Mouse (Mus musculus) ovary, postnatal 14 days (tissue): Measurements from ENCODE around the gene Qprt.
"Not testable (repeated sequence)": the region's sequence is repeated elsewhere in the genome, so short reads cannot be mapped to it uniquely, and the experiment has no call there.

ENCODE experiments used
- DNase-seq: peaks from one replicate; pipeline ENCODE4 v3.0.0; 2022; ENCODE audit warnings: low spot score

Gene Qprt

GRCm38 (mm10) chr7:127096456-127096855 lies 25.6 kb downstream of the Qprt start:
- DNase-seq = no peak

- no peak for DNase-seq
These were observed 28.1 kb downstream of the Qprt start for GRCm38 (mm10) chr7:127093914-127094313.

DNA sequence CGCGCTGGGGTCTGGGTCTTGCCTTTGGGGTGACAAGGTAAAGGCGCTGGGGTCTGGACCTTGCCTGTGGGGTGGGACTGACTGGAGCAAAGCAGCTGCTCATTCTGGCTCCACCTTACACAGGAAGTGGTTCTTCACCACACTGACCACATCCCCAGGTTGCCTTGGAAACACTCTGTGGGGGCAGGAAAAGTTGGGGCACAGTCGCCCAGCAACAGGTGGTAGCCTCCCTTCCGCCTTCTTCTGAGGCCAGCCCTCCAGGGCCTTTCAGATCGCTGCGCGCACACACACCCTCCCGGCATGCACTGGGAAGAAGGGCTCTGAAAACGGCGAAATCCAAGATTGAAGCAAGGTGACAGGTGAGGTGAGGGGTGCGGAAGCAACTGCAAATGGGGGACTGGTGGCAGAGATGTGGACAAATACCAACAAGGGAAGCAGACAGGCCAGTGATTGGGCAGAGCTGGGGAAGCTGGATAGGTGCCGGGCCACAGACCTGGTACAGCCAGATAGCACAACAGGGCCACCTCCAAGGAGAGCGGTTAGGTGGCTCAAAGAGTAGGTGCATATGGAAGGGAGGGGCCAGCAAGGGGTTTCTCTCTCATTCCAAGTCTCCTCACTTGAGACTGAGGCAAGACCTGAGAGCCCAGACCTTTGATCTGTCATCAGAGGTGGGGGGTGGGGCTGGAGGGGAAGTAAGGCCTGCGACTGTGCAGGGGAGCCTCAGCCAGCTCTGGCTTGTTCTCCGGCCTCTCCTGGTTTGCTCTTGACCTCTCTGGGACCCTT lies 30.7 kb downstream of the Qprt start, which contains the start of gene AI467606:
Gene AI467606 (plus strand): TSS at position 246 of the 783 bp plus-strand sequence.
- peak; percentile 29 for DNase-seq

DNA sequence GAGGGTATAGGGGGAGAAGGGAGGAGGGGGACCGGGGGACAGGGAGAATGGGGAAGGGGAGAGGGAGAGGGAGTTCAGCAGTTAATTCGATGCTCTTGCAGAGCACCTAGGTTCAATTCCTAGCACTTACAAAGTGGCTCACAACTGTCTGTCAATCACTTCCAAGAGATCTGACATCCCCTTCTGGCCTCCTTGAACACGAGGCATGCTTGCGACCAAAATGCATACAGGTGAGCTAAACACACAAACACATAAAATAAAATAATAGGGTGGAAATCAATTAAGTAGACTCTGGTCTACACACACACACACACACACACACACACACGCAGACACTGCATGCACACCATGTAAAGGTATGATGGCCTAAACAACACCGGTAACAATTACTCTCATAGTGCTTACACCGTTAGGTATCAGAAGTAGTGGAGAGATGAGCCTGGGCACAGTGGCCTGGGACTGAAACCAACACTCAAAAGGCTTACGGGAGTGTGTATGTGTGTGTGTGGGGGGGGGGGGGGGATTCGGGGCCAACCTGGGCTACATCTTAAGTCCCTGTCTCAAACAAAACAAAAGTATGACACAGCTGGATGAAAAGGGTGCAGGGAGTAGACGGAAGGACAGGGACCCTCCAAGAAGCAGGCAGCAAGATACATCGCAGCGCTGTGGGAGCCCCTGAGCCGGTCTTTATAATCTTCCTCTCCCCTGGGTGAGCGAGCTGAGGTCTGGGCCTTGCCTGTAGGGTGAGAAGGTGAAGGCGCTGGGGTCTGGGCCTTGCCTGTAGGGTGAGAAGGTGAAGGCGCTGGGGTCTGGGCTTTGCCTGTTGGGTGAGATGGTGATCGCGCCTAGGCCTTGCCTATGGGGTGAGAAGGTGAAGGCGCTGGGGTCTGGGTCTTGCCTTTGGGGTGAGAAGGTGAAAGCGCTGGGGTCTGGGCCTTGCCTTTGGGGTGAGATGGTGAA lies 31.6 kb downstream of the Qprt start:
- DNase-seq = no peak

DNA sequence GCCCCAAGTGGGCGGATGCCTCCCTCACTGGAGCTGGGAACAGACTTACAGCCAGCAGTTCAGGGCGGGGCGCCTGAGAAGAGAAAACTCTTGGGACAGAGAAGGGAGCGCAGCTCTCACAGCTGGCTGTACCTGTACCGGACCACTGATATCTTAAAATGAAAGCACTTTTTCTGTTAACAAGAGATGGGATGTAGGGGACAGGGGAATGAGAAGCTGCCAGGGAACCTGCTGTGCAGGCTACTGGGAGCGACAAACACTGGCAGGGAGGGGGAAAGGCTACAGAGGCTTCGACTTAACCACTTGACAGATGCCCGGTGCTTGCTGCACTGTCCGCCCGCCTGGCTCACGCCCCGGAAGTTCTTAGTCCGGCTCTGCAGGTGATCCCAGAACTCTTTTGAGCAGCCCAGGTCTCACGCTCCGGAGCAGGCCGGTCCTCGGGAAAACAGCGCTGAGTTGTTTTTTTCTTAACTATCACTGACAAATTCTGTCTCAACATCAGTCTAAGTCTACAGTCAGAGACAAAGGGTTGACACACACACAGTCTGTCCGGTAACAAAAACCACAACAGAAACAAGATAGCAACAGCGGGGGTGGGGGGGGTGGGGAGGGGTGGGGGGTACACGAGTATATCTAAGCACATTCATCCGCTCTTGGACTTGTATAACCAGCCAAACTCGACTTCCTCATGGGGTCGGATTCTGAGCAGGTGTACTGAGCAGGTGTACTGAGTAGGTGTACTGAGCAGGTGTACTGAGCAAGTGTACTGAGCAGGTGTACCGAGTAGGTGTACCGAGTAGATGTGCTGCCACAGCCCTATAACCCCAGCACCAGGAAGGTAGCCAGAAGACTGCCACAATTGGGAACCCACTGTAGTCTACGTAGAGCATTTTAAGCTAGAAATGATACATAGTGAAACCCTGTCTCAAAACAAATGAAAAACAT lies 32.9 kb downstream of the Qprt start:
- DNase-seq = no peak

GRCm38 (mm10) chr7:127088083-127088482 lies 33.9 kb downstream of the Qprt start:
- DNase-seq = no peak

DNA sequence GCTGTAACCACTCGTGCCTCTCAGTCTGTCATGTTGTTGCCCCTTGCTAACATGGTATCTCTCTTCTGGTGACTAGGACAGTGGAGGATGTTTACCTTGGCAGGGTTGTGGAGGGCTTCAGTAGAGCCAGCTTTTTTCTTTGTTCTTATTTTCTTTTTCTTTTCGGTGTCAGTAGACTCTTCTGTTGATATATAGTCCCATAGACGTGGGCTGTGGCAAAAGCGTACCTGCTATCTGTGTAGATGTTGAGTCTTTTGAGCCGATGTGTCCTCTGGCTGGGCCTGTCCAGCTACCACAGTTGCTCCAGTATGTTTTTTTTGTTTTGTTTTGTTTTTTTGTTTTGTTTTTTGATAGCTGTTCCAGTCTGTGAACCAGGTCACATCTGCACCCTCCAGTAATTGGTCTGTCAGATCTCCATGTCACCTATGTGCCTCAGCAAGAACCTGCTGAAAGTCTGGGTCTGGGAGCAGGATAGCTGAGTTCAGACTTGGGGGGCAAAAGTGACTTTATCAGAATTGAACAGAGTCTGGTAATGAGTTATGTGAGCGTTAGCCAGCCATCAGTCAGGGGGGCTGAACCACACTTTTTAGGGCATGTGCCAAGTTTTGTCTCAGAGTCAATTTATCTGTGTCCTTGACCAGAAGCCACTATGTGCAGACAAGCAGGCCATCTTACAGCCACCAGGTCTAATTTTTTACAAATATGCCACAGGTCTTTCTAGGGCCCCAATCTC lies 34.6 kb downstream of the Qprt start, which contains the start of gene Zg16:
Gene Zg16 (minus strand): TSS at position 51 of the 733 bp plus-strand sequence.
- DNase-seq = not testable (repeated sequence)

DNA sequence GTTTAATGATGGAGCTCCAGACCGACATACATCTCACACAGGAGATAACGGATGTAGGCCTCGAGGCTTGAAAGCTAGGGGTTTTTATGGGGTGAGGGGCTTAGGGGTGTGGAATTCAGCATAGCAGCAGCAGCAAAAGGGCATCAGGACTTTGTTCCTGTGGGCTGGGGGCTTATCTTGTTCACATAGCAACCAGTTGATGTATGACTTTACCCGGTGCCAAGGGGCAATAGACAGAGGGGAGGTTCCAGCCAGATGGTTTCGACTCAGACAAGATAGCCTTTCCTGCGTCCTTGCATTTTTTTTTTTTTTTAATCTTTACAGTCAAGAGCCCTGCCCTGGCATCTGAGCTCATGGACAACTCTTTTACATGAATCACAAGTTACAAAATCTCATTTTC lies 36.3 kb downstream of the Qprt start:
- DNase-seq = not testable (repeated sequence)

DNA sequence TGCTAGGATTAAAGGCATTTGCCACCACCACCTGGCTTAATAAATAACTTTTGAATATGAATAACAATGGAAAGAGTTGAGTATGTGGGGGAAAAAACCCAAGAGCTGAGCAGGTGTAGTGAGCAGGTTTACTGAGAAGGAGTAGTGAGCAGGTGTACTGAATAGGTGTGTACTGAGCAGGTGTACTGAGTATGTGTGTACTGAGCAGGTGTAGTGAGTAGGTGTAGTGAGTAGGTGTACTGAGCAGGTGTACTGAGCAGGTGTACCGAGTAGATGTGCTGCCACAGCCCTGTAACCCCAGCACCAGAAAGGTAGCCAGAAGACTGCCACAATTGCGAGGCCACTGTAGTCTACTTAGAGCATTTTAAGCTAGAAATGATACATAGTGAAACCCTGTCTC lies 37.2 kb downstream of the Qprt start:
- DNase-seq = no peak

DNA sequence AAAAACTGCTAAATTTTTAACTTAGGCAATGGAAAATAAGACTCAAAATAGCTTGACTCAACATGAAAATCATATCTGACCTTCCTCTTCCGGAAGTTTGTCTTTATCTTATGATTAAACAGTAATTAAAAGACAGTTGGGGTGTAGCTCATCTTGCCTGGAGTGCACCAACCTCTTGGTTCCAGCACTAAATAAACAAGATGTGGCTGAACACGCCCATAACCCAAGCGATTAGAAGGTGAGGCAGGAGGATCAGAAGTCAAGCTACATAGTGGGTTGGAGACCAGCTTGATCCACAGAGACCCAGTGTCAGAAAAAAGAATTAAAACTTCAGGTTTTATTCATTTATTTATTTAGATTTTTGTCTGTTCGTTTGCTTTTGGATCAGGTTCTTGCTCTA lies 38.3 kb downstream of the Qprt start:
- no peak for DNase-seq

DNA sequence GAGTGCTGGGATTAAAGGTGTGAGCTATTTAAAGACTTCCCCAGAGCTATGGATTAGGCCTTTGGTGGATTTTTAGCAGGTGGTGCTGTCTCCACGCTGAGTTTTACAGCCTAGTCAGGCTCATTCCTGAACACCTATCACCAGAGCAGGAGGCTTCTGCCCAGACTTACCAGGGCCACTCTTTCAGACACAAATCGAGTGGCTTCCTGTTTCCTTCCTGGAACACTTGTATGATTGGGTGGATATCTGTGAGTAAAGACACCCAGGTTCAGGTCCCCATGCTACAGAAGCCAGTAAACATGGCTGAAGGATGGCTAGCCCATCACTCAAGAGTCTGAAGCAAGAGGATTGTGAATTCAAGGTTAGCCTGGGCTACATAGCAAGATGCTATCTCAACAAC lies 39.0 kb downstream of the Qprt start:
- DNase-seq = no peak

DNA sequence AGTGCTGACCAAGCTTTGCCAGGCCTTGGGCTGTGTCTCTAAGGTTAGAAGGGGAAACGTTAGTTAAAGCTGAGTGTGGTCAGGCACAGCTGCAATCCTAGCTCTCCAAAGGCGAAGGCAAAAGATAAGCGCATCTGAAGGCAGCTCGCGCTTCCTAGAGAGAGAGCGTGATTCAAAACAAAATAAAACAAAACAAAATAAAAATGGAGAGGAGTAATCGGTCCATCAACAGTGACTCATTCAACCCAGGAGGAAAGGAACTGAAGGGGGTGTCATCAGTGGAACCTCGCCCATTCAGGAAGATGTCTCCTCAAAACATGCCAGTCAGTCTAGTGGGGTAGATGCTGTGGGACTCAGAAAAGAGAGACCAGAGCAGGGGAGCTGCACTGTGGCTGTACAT lies 39.8 kb downstream of the Qprt start:
- no peak for DNase-seq

DNA sequence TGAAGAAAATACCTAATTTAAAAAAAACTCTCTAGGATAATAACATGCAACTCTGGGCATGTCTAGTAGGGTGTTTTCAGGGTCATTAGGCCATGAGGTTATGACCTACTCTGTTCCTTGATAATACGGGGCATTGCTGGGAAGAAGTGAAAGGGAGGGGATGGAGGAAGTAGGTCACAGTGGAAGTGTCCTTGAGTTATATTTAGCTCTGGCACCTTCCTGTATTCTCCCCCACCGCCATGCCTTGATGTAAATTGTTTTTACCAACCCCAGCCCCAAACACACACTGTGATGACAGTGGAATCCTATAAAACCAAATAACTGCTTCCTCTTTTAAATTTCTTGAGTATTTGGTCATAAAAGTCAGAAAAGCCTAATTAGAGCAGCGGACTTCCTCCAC lies 42.0 kb downstream of the Qprt start:
- no peak for DNase-seq

DNA sequence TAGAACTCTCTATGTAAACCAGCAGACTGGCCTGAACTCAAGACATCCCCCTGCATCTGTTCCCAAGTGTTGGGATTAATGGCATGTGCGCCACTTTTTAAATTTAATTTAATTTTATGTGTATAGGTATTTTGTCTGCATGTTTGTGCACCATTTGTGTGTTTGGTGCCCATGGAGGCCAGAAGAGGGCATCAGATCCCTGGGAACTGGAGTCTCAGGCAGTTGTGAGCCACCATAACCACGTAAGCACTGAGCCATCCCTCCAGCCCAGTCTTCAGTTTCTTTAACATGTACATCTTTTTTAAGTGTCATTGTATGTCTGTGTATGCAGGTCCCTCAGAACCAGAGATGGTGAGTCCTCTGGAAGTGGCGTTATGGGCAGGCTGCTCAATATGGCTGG lies 44.3 kb downstream of the Qprt start:
- DNase-seq = no peak

GRCm38 (mm10) chr7:127076188-127076587 lies 45.8 kb downstream of the Qprt start:
- DNase-seq = no peak

GRCm38 (mm10) chr7:127073221-127073620 lies 48.8 kb downstream of the Qprt start:
- no peak for DNase-seq

DNA sequence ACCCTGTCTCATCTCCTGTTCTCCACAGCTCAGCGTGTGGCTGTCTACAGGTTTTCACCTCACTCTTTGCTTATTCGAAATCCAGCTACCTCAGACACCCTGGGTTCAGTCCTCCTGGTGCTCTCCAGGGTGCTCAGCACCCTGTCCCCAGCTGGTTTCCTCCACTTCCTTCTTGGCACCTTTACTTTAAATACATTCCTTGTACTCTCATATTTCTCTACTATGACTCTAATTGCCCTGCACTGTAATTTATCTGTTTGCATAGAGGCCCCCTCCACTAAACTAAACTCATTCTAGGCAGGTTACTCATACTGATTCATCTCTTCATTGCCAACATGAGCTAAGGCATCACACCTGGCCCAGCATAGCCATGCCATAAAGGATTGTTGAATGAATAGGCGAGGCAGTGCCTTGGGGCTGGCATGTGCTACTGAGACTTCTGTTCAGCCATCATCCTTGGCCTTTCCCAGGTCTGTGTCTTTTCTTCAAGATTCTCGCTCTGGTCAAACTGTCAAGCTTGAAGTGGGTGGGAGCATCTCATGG lies 51.1 kb downstream of the Qprt start:
- DNase-seq = no peak

- DNase-seq = no peak
These were observed 55.7 kb downstream of the Qprt start for GRCm38 (mm10) chr7:127066317-127066716.

- DNase-seq = no peak
These were observed 56.5 kb downstream of the Qprt start for GRCm38 (mm10) chr7:127065538-127065937.
